Mouse (Mus musculus) thymus, adult 2 months (tissue): ENCODE data around the gene Sulf2. TPM values are rescaled to one million over a fixed set of nuclear protein-coding genes. Genes with fewer than 3 reads are reported as not detected.

Experiments used
- DNase-seq: peaks from one replicate; pipeline ENCODE4 v3.0.0; 2021
- H3K27ac ChIP-seq: fragments of 200-500 bp; 2 replicates; pipeline ENCODE4 v1.5.1; 2012; ENCODE audit warnings: low read length, control low read depth; ENCODE audit not compliant: control insufficient read depth, insufficient read depth
- H3K27me3 ChIP-seq: fragments of 200-500 bp; 2 replicates; pipeline ENCODE4 v1.6.1; 2012; ENCODE audit warnings: mild to moderate bottlenecking, low read length, moderate library complexity, mixed read lengths; ENCODE audit not compliant: control insufficient read depth, insufficient read depth
- H3K36me3 ChIP-seq: fragments of 200-500 bp; 2 replicates; pipeline ENCODE4 v1.6.1; 2012; ENCODE audit warnings: mild to moderate bottlenecking, low read length, moderate library complexity; ENCODE audit not compliant: control insufficient read depth, insufficient read depth
- H3K4me1 ChIP-seq: fragments of 200-500 bp; replicated peaks from 2 replicates; pipeline ENCODE4 v1.6.1; 2012; ENCODE audit warnings: low read length; ENCODE audit not compliant: control insufficient read depth, insufficient read depth
- H3K4me3 ChIP-seq: fragments of 200-500 bp; 2 replicates; pipeline ENCODE4 v1.5.1; 2012; ENCODE audit warnings: mild to moderate bottlenecking, low read length, control low read depth, moderate library complexity; ENCODE audit not compliant: control insufficient read depth, insufficient read depth
- CTCF ChIP-seq: fragments of 200-500 bp; IDR thresholded peaks from 2 replicates; pipeline ENCODE4 v1.5.1; 2012; ENCODE audit warnings: mild to moderate bottlenecking, control low read depth, low read length, moderate library complexity, borderline replicate concordance; ENCODE audit not compliant: control insufficient read depth, poor library complexity, insufficient read depth; ENCODE audit errors: extremely low read depth
- POLR2A ChIP-seq: fragments of 200-500 bp; IDR thresholded peaks from 2 replicates; pipeline ENCODE4 v1.6.1; 2012; ENCODE audit warnings: mild to moderate bottlenecking, low read length, control low read depth, moderate library complexity; ENCODE audit not compliant: control insufficient read depth, poor library complexity, insufficient read depth; ENCODE audit errors: extremely low read depth
- WGBS: fragments of 180-500 bp; shearing (Covaris S2); methylation state at CpG from one replicate; pipeline ENCODE4 v1.1.7; 2018; 5-methylcytosine and 5-hydroxymethylcytosine counted together
- polyA plus RNA-seq: library from polyadenylated mRNA; depleted of rRNA; stranded (reverse); fragments of >200 nt; gene quantifications from 2 replicates; pipeline ENCODE4 v1.2.3, GENCODE M21; 2012

The Sulf2 gene
- polyA plus RNA-seq, 1 experiment: 24.3 TPM

- Histone ChIP-seq H3K36me3 (no peaks in the 10 kb centered on the region), H3K27me3 (no peaks in the 10 kb centered on the region), H3K4me1 (no peaks in the 10 kb centered on the region), H3K4me3 (no peak overlapping the region), H3K27ac (no peak overlapping the region)
- 92% methylated on average over 16 of the region's 16 CpGs for WGBS
- no peak for DNase-seq
- no peak for TF ChIP-seq POLR2A
- no peak for TF ChIP-seq CTCF
These were observed 30.9 kb upstream of the Sulf2 start for GRCm38 (mm10) chr2:166186244-166186948.

- H3K27ac ChIP-seq: no peak overlapping the region
- no peak overlapping the region for H3K4me3 ChIP-seq
- 89% methylated on average over 6 of the region's 6 CpGs for WGBS
- no peaks in the 10 kb centered on the region for H3K4me1 ChIP-seq
- H3K27me3 ChIP-seq: no peaks in the 10 kb centered on the region
- TF ChIP-seq POLR2A (no peak), CTCF (no peak)
- H3K36me3 ChIP-seq: no peaks in the 10 kb centered on the region
- DNase-seq: no peak
These were observed 30.3 kb upstream of the Sulf2 start for GRCm38 (mm10) chr2:166185768-166186167.

GRCm38 (mm10) chr2:166184417-166184816 is 29.0 kb upstream of the Sulf2 start:
- H3K4me3 ChIP-seq: no peak overlapping the region
- 74% methylated on average over 6 of the region's 6 CpGs for WGBS
- no peaks in the 10 kb centered on the region for H3K36me3 ChIP-seq
- H3K4me1 ChIP-seq: no peaks in the 10 kb centered on the region
- no peak; the same call in 1 of the 2 replicates for TF ChIP-seq CTCF
- TF ChIP-seq POLR2A: no peak
- no peak overlapping the region for H3K27ac ChIP-seq
- peak; percentile 12 for DNase-seq
- H3K27me3 ChIP-seq: no peaks in the 10 kb centered on the region

- WGBS: 95% methylated on average over 15 of the region's 15 CpGs
These were observed 26.7 kb upstream of the Sulf2 start for GRCm38 (mm10) chr2:166182009-166182685.

GRCm38 (mm10) chr2:166180744-166181508 is 25.5 kb upstream of the Sulf2 start:
- WGBS: 43% methylated on average over 11 of the region's 11 CpGs
- Histone ChIP-seq H3K4me1 (no peaks in the 10 kb centered on the region), H3K4me3 (no peak overlapping the region), H3K36me3 (no peaks in the 10 kb centered on the region), H3K27ac (peak overlapping the region; percentile 55; the same call in 1 of the 2 replicates), H3K27me3 (no peaks in the 10 kb centered on the region)
- no peak for DNase-seq
- TF ChIP-seq POLR2A (no peak), CTCF (no peak)

More at GRCm38 (mm10) chr2:166182009-166182685, 26.7 kb upstream of the Sulf2 start:
- Histone ChIP-seq H3K4me1 (no peaks in the 10 kb centered on the region), H3K27me3 (no peaks in the 10 kb centered on the region), H3K27ac (no peak overlapping the region), H3K36me3 (no peaks in the 10 kb centered on the region), H3K4me3 (no peak overlapping the region)
- TF ChIP-seq POLR2A: no peak
- no peak for DNase-seq

GRCm38 (mm10) chr2:166180136-166180649 is 24.7 kb upstream of the Sulf2 start:
- no peaks in the 10 kb centered on the region for H3K36me3 ChIP-seq
- no peak for DNase-seq
- no peak for TF ChIP-seq POLR2A
- TF ChIP-seq CTCF: no peak
- WGBS: 59% methylated on average over 5 of the region's 5 CpGs
- no peaks in the 10 kb centered on the region for H3K4me1 ChIP-seq
- H3K4me3 ChIP-seq: no peak overlapping the region
- H3K27me3 ChIP-seq: no peaks in the 10 kb centered on the region
- H3K27ac ChIP-seq: peak overlapping the region; percentile 55; the same call in 1 of the 2 replicates
